Mouse (Mus musculus) kidney, postnatal 10 days (tissue): ENCODE data around the gene Rarg.

Source experiments
- DNase-seq: peaks from one replicate; pipeline ENCODE4 v3.0.0; 2021; ENCODE audit warnings: mixed read lengths

Gene Rarg

GRCm38 (mm10) chr15:102203835-102204381, 53.4 kb downstream of the Rarg start:
- peak; percentile 83 for DNase-seq

DNA sequence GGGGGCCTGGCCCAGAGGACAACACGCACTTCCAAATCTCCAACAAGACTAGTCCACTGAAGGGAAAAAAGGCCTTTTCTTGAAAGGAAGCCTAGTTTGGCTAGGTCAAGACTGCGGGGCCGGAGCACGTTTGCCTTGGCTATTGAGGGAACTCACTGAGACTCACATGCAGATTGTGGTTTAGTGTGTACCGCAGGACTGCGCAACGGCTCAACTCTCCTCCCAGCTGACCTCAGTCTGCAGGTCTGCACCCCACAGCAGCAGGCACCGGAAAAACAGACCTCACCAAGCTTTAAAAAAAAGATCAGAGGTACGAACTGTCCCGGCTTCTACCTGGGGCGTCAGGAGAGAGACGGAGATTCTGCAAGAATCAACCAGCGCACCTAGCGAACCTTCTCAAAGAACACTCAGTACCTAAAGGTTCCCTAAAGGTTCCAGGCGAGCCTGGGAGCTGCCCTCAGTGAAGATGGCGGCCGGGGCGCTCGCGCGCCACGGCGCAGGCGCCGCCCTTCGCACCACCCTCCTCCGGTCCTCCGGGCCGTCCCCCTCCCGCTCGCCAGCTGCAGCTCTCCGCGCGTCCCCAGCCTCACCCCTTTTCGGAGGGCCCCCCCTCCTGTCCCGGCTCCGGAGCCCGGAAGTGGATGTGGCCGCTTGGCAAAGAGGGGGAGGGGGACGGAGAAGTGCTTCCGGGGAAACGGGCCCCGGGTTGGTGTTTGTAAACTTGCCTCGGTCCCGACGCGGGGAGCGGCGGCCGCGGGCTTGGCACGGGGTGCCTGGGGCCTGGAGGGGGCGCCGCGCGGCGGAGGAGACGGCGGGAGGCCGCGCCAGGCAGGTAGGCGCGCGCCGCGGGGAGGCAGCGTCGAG, 54.1 kb downstream of the Rarg start, which contains the start of gene Zfp740:
Gene Zfp740, plus strand, starts transcription at position 279 of the 864 bp plus-strand sequence.
- DNase-seq, result peak; percentile 99

GRCm38 (mm10) chr15:102198841-102199240, 58.5 kb downstream of the Rarg start:
- DNase-seq, result no peak

- DNase-seq, result no peak
Observed at GRCm38 (mm10) chr15:102195373-102195772, 61.9 kb downstream of the Rarg start.

DNA sequence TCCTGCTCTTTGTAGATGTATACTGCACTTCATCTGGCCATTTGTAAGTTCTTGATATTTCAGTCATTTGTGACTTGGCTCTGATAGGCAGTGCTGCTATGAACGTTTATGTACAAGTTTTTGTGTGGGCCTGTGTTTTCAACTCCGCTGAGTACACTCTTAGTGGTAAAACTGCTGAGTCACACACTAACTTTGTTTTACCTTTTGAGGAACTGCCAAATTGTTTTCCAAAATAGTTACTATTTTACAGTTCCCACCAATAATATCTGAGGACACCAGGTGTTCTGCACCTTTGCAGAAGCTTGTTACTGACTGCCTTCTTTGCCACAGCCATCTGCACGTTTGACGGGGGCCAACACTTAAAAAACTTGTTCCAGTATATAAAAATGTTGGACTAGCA, 62.9 kb downstream of the Rarg start:
- no peak for DNase-seq

- DNase-seq, result no peak
Observed at GRCm38 (mm10) chr15:102193652-102194051, 63.7 kb downstream of the Rarg start.

- no peak for DNase-seq
Observed at GRCm38 (mm10) chr15:102192820-102193386, 64.4 kb downstream of the Rarg start.

- no peak for DNase-seq
Observed at GRCm38 (mm10) chr15:102192271-102192812, 65.0 kb downstream of the Rarg start.

- DNase-seq, result no peak
Observed at GRCm38 (mm10) chr15:102191699-102192098, 65.6 kb downstream of the Rarg start.

GRCm38 (mm10) chr15:102188883-102189282, 68.4 kb downstream of the Rarg start:
- peak; percentile 59 for DNase-seq

- DNase-seq, result peak; percentile 75
Observed at GRCm38 (mm10) chr15:102188096-102188495, 69.2 kb downstream of the Rarg start.

GRCm38 (mm10) chr15:102186239-102186638, 71.1 kb downstream of the Rarg start:
- DNase-seq, result no peak
